Mouse (Mus musculus) MEL (cell line): ENCODE results near the gene Spcs2. TPM values are rescaled to one million over a fixed set of nuclear protein-coding genes. Genes with fewer than 3 reads are reported as not detected.

ENCODE experiments used
- DNase-seq: peaks from one replicate; pipeline ENCODE4 v3.0.0; 2011; ENCODE audit warnings: low read depth, low spot score
- H3K27ac ChIP-seq: 2 replicates; pipeline ENCODE4 v1.5.1; 2012; ENCODE audit warnings: low read depth, mild to moderate bottlenecking, control low read depth, low read length, moderate library complexity; ENCODE audit not compliant: control insufficient read depth
- H3K27me3 ChIP-seq, 2 experiments: fragments of 150-350 bp in 1 of 2; sonication (generic) in 1 of 2; 2 replicates each; pipeline ENCODE4 v1.6.1; 2012; ENCODE audit warnings: low read length in 2 of 2, mild to moderate bottlenecking in 2 of 2, improper control_type of control experiment in 1 of 2, moderate library complexity in 1 of 2; ENCODE audit not compliant: insufficient read depth in 2 of 2, control insufficient read depth in 1 of 2
- H3K36me3 ChIP-seq, 2 experiments: 2 replicates each; pipeline ENCODE4 v1.6.1; 2012 to 2014; ENCODE audit warnings: low read length in 2 of 2, improper control_type of control experiment in 1 of 2, inconsistent platforms in 1 of 2, mild to moderate bottlenecking in 1 of 2; ENCODE audit not compliant: insufficient read depth in 2 of 2, control insufficient read depth in 1 of 2
- H3K4me1 ChIP-seq, 2 experiments: fragments of 150-350 bp in 1 of 2; sonication (generic) in 1 of 2; 2 replicates each; pipeline ENCODE4 v1.6.1; 2012; ENCODE audit warnings: low read length in 2 of 2, improper control_type of control experiment in 1 of 2, mild to moderate bottlenecking in 1 of 2; ENCODE audit not compliant: insufficient read depth in 2 of 2, control insufficient read depth in 1 of 2
- H3K4me3 ChIP-seq, 2 experiments: fragments of 150-350 bp in 1 of 2; sonication (generic) in 1 of 2; 2 replicates each; pipeline ENCODE4 v1.5.1; 2012; ENCODE audit warnings: low read depth in 2 of 2, low read length in 2 of 2, mild to moderate bottlenecking in 2 of 2, moderate library complexity in 2 of 2, control low read depth in 1 of 2, improper control_type of control experiment in 1 of 2; ENCODE audit not compliant: control insufficient read depth in 1 of 2, insufficient read depth in 1 of 2
- H3K79me2 ChIP-seq: 2 replicates; pipeline ENCODE4 v1.6.1; 2012; ENCODE audit warnings: mild to moderate bottlenecking, low read length, moderate library complexity; ENCODE audit not compliant: control insufficient read depth, poor library complexity, insufficient read depth
- H3K9ac ChIP-seq: 2 replicates; pipeline ENCODE4 v1.6.1; 2012; ENCODE audit warnings: low read depth, mild to moderate bottlenecking, control low read depth, low read length, moderate library complexity; ENCODE audit not compliant: control insufficient read depth, poor library complexity, severe bottlenecking
- H3K9me3 ChIP-seq: fragments of 150-350 bp; sonication (generic); replicated peaks from 2 replicates; pipeline ENCODE4 v1.6.1; 2012; ENCODE audit warnings: mild to moderate bottlenecking, low read length, improper control_type of control experiment, moderate library complexity; ENCODE audit not compliant: insufficient read depth
- CTCF ChIP-seq, 3 experiments: IDR thresholded peaks in 2 of 3; conservative IDR thresholded peaks in 1 of 3; 2 replicates each; pipeline ENCODE4 v1.5.1; 2011 to 2012; ENCODE audit warnings: low read length in 3 of 3, low read depth in 2 of 3, mild to moderate bottlenecking in 2 of 3, improper control_type of control experiment in 1 of 3, inconsistent platforms in 1 of 3, mixed read lengths in 1 of 3, moderate library complexity in 1 of 3; ENCODE audit not compliant: control insufficient read depth in 1 of 3, insufficient read depth in 1 of 3, poor library complexity in 1 of 3, severe bottlenecking in 1 of 3
- E2F4 ChIP-seq: IDR thresholded peaks from 2 replicates; pipeline ENCODE4 v1.6.1; 2011; ENCODE audit warnings: low read depth, low read length, improper control_type of control experiment, borderline replicate concordance
- ETS1 ChIP-seq: IDR thresholded peaks from 2 replicates; pipeline ENCODE4 v1.6.1; 2012; ENCODE audit warnings: low read depth, mild to moderate bottlenecking, inconsistent platforms, low read length, improper control_type of control experiment, moderate library complexity
- GATA1 ChIP-seq: IDR thresholded peaks from 2 replicates; pipeline ENCODE4 v1.6.1; 2011; ENCODE audit warnings: low read depth, low read length, improper control_type of control experiment
- MAFK ChIP-seq: IDR thresholded peaks from 2 replicates; pipeline ENCODE4 v1.6.1; 2011; ENCODE audit warnings: low read depth, mild to moderate bottlenecking, low read length, improper control_type of control experiment, borderline replicate concordance
- MEF2A ChIP-seq: IDR thresholded peaks from 2 replicates; pipeline ENCODE4 v1.6.1; 2014; ENCODE audit warnings: low read depth, mild to moderate bottlenecking, inconsistent platforms, low read length, improper control_type of control experiment; ENCODE audit not compliant: poor library complexity, insufficient replicate concordance, severe bottlenecking; ENCODE audit errors: extremely low read depth
- MXI1 ChIP-seq: IDR thresholded peaks from 2 replicates; pipeline ENCODE4 v1.6.1; 2011; ENCODE audit warnings: mild to moderate bottlenecking, low read depth, low read length, improper control_type of control experiment
- MYB ChIP-seq: IDR thresholded peaks from 2 replicates; pipeline ENCODE4 v1.6.1; 2011; ENCODE audit warnings: mild to moderate bottlenecking, low read depth, low read length, improper control_type of control experiment
- NELFE ChIP-seq: IDR thresholded peaks from 2 replicates; pipeline ENCODE4 v1.6.1; 2011; ENCODE audit warnings: low read depth, low read length, improper control_type of control experiment
- POLR2A ChIP-seq, 2 experiments: IDR thresholded peaks; 2 replicates each; pipeline ENCODE4 v1.6.1; 2011 to 2012; ENCODE audit warnings: low read length in 2 of 2, mild to moderate bottlenecking in 2 of 2, control low read depth in 1 of 2, improper control_type of control experiment in 1 of 2, low read depth in 1 of 2, moderate library complexity in 1 of 2; ENCODE audit not compliant: control insufficient read depth in 1 of 2, insufficient read depth in 1 of 2, poor library complexity in 1 of 2
- RAD21 ChIP-seq: IDR thresholded peaks from 2 replicates; pipeline ENCODE4 v1.6.1; 2011; ENCODE audit warnings: mild to moderate bottlenecking, low read depth, low read length, improper control_type of control experiment
- SIN3A ChIP-seq: IDR thresholded peaks from 2 replicates; pipeline ENCODE4 v1.6.1; 2012; ENCODE audit warnings: low read length, improper control_type of control experiment, inconsistent platforms
- SMC3 ChIP-seq: IDR thresholded peaks from 2 replicates; pipeline ENCODE4 v1.6.1; 2011; ENCODE audit warnings: low read depth, low read length, improper control_type of control experiment
- USF2 ChIP-seq, 2 experiments: IDR thresholded peaks; 2 replicates each; pipeline ENCODE4 v1.6.1; 2011 to 2012; ENCODE audit warnings: improper control_type of control experiment in 2 of 2, low read length in 2 of 2, borderline replicate concordance in 1 of 2, inconsistent platforms in 1 of 2, low read depth in 1 of 2, mild to moderate bottlenecking in 1 of 2; ENCODE audit not compliant: insufficient read depth in 1 of 2
- ZKSCAN1 ChIP-seq: IDR thresholded peaks from 2 replicates; pipeline ENCODE4 v1.6.1; 2012; ENCODE audit warnings: low read depth, mild to moderate bottlenecking, inconsistent platforms, low read length, improper control_type of control experiment, moderate library complexity
- polyA plus RNA-seq, 2 experiments: library from polyadenylated mRNA; stranded (reverse) in 1 of 2; unstranded in 1 of 2; fragments of >175 nt in 1 of 2; fragments of >200 nt in 1 of 2; gene quantifications; 2 replicates each; pipeline versions ENCODE4 v1.2.1 to v1.2.4; 2012; ENCODE audit warnings: low replicate concordance in 2 of 2, low read depth in 1 of 2; ENCODE audit not compliant: insufficient read length in 2 of 2, insufficient read depth in 1 of 2, missing spikeins in 1 of 2
- total RNA-seq: library from RNA; depleted of rRNA; stranded (reverse); fragments of 300-350 nt; gene quantifications from 2 replicates; pipeline ENCODE4 v1.2.3, GENCODE M21; 2012

Gene Spcs2
- total and polyA plus RNA-seq, 3 experiments = 152 to 241 TPM; not detected in 1

DNA sequence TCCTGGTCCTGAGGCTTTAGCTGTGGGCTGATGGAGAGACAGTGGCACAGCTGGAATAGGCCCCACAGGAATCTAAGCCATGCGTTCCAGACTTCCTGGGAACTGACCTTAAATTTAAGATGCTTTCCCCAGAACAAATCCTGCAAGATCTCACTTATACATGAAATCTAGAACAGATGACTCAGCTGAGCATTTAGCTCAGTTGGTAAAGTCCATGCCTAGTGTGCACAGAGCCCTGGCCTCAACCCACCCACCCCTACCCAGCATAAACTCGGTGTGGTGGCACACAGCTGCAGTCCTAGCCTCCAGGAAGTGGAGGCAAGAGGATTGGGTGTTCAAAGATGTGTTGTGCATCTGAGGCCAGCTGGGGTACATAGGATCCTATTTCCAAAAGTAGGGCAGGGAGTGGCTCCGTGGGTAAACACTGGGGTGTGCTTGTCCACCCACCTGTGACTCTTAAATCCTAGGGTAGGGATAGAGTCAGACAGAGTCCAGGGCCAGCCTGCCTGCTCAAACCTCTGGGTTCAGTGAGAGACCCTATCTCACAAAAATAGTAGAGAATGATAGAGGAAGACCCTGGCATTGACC, 27.0 kb upstream of the Spcs2 start:
- Histone ChIP-seq H3K4me1 (peaks cover 15 to 24% of the 10 kb centered on the region in 2 experiments), H3K27ac (no peak overlapping the region), H3K9me3 (no peaks in the 10 kb centered on the region), H3K9ac (no peak overlapping the region), H3K4me3 (no peak overlapping the region), H3K36me3 (peaks cover 0 to 21% of the 10 kb centered on the region in 2 experiments; a peak in 2 of 4 replicates), H3K27me3 (no peaks in the 10 kb centered on the region), H3K79me2 (no peaks in the 10 kb centered on the region)
- no peak for DNase-seq
- no peak for TF ChIP-seq MAFK
- no peak for TF ChIP-seq POLR2A (IDR thresholded peaks at IDR 0.05; ENCODE audit: control insufficient read depth in 1 of 2, insufficient read depth in 1 of 2, low read depth in 1 of 2, low read length in 2 of 2, poor library complexity in 1 of 2)
- TF ChIP-seq RAD21 = no peak
- no peak for TF ChIP-seq SIN3A
- no peak for TF ChIP-seq MYB
- no peak for TF ChIP-seq ETS1
- TF ChIP-seq E2F4 = no peak
- TF ChIP-seq MEF2A = no peak
- no peak for TF ChIP-seq GATA1

DNA sequence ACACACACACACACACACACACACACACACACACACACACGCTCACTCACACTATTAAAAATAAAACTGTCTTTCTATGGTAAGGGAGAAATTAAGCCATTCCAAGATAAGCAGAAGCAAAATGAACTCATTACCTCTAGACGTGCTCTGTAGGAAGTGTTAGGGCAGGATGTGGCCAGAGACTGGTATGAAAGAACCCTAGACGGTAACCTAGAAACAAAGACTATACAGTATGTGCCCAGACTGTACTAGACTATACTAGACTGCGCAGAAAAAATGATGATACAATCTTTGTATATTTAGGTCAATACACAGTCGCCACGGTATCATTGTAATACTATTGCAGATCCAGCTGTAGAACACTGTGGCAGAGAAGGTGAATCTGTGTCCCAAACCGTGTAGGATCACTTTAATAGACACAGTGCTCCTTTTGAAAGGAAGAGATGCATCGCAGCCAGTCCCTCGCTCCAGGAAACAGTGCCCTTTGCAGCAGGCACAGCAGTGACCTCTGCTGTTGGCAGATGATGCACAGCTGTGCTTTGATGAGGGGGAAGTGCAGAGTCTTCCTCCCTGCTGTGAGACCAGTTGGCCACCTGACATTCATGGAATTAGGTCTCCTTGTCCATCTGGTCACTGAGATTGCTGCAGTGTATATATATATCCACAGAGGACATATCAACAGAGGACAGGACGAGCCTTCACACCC, 26.1 kb upstream of the Spcs2 start:
- Histone ChIP-seq H3K27me3 (no peaks in the 10 kb centered on the region), H3K27ac (no peak overlapping the region), H3K4me3 (no peak overlapping the region), H3K79me2 (no peaks in the 10 kb centered on the region), H3K36me3 (peaks cover 0 to 21% of the 10 kb centered on the region in 2 experiments; a peak in 2 of 4 replicates), H3K9me3 (no peaks in the 10 kb centered on the region), H3K9ac (no peak overlapping the region), H3K4me1 (peaks cover 15 to 24% of the 10 kb centered on the region in 2 experiments)
- no peak for DNase-seq
- TF ChIP-seq SMC3 (peak; percentile 27; the same call in 1 of the 2 replicates), CTCF (IDR thresholded peaks at IDR 0.05 in 2 of 3, conservative IDR thresholded peaks at IDR 0.05 in 1 of 3; ENCODE audit: control insufficient read depth in 1 of 3, insufficient read depth in 1 of 3, low read depth in 2 of 3, low read length in 3 of 3, poor library complexity in 1 of 3, severe bottlenecking in 1 of 3) (peak in 2 of 3 experiments; percentile 42 to 51; a peak in 4 of 6 replicates), RAD21 (peak; percentile 13; the same call in 1 of the 2 replicates), NELFE (no peak)

DNA sequence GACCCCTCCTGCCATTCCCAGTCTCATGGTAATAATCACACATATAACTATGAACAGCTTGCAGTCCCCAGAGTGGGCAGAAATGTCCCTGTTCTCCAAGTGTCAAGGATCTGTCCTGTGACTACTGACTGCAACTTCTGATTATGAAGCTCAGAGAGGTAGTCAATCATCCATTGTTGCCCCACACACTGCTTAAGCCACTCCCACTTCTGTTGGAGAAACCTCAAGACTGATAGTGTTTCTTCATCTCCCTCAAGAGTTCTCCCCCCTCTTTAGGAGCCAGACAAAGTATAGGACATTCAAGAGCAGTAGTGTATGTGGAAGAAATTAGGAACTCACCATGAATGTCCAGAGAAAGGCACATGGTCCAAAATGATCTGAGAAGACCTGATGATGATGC, 24.5 kb upstream of the Spcs2 start:
- no peak overlapping the region for H3K9ac ChIP-seq
- no peak for TF ChIP-seq MXI1
- TF ChIP-seq POLR2A (IDR thresholded peaks at IDR 0.05; ENCODE audit: control insufficient read depth in 1 of 2, insufficient read depth in 1 of 2, low read depth in 1 of 2, low read length in 2 of 2, poor library complexity in 1 of 2) = no peak
- TF ChIP-seq ZKSCAN1 = no peak
- no peak for TF ChIP-seq USF2 (IDR thresholded peaks at IDR 0.05; ENCODE audit: borderline replicate concordance in 1 of 2, insufficient read depth in 1 of 2, low read depth in 1 of 2, low read length in 2 of 2)
- peak; percentile 46 for DNase-seq
- H3K9me3 ChIP-seq = no peaks in the 10 kb centered on the region
- H3K79me2 ChIP-seq = no peaks in the 10 kb centered on the region
- no peaks in the 10 kb centered on the region for H3K27me3 ChIP-seq
- H3K4me1 ChIP-seq = peaks cover 15 to 24% of the 10 kb centered on the region in 2 experiments
- no peak overlapping the region for H3K4me3 ChIP-seq
- H3K27ac ChIP-seq = no peak overlapping the region
- H3K36me3 ChIP-seq = peaks cover 0 to 21% of the 10 kb centered on the region in 2 experiments; a peak in 2 of 4 replicates
